Mouse (Mus musculus) CH12.LX (cell line): ENCODE measurements around the gene Pax1.

Experiments
- BHLHE40 ChIP-seq: IDR thresholded peaks from 2 replicates; pipeline ENCODE4 v1.6.1; 2011; ENCODE audit warnings: mild to moderate bottlenecking, low read depth, low read length, improper control_type of control experiment
- CTCF ChIP-seq, 2 experiments: IDR thresholded peaks in 1 of 2; conservative IDR thresholded peaks in 1 of 2; 2 replicates each; pipeline ENCODE4 v1.5.1; 2011 to 2012; ENCODE audit warnings: low read depth in 2 of 2, low read length in 2 of 2, improper control_type of control experiment in 1 of 2, inconsistent platforms in 1 of 2, mild to moderate bottlenecking in 1 of 2, moderate library complexity in 1 of 2
- EP300 ChIP-seq: IDR thresholded peaks from 2 replicates; pipeline ENCODE4 v1.6.1; 2011; ENCODE audit warnings: low read length, improper control_type of control experiment
- GABPA ChIP-seq: IDR thresholded peaks from 2 replicates; pipeline ENCODE4 v1.6.1; 2012; ENCODE audit warnings: low read depth, low read length, improper control_type of control experiment, inconsistent platforms; ENCODE audit not compliant: insufficient replicate concordance
- IRF4 ChIP-seq: IDR thresholded peaks from 2 replicates; pipeline ENCODE4 v1.6.1; 2014; ENCODE audit warnings: low read depth, mild to moderate bottlenecking, inconsistent platforms, low read length, improper control_type of control experiment
- MXI1 ChIP-seq: IDR thresholded peaks from 2 replicates; pipeline ENCODE4 v1.6.1; 2011; ENCODE audit warnings: mild to moderate bottlenecking, low read depth, low read length, improper control_type of control experiment
- NELFE ChIP-seq: IDR thresholded peaks from 2 replicates; pipeline ENCODE4 v1.6.1; 2011; ENCODE audit warnings: low read depth, low read length, improper control_type of control experiment
- POLR2A ChIP-seq: IDR thresholded peaks from 2 replicates; pipeline ENCODE4 v1.6.1; 2011; ENCODE audit warnings: low read depth, mild to moderate bottlenecking, improper control_type of control experiment, low read length
- POLR2AphosphoS2 ChIP-seq: IDR thresholded peaks from 2 replicates; pipeline ENCODE4 v1.6.1; 2011; ENCODE audit warnings: low read depth, low read length, improper control_type of control experiment
- UBTF ChIP-seq: IDR thresholded peaks from 2 replicates; pipeline ENCODE4 v1.6.1; 2012; ENCODE audit warnings: low read depth, mild to moderate bottlenecking, inconsistent platforms, low read length, improper control_type of control experiment, moderate library complexity
- USF2 ChIP-seq: conservative IDR thresholded peaks from 2 replicates; pipeline ENCODE4 v1.6.1; 2011; ENCODE audit warnings: low read depth, low read length, improper control_type of control experiment
- ZC3H11A ChIP-seq: IDR thresholded peaks from 2 replicates; pipeline ENCODE4 v1.6.1; 2012; ENCODE audit warnings: low read depth, mild to moderate bottlenecking, inconsistent platforms, low read length, improper control_type of control experiment
- ZMIZ1 ChIP-seq: IDR thresholded peaks from 2 replicates; pipeline ENCODE4 v1.6.1; 2012; ENCODE audit warnings: low read depth, mild to moderate bottlenecking, inconsistent platforms, low read length, improper control_type of control experiment
- ZNF384 ChIP-seq: IDR thresholded peaks from 2 replicates; pipeline ENCODE4 v1.6.1; 2012; ENCODE audit warnings: low read depth, low read length, improper control_type of control experiment, inconsistent platforms

DNA sequence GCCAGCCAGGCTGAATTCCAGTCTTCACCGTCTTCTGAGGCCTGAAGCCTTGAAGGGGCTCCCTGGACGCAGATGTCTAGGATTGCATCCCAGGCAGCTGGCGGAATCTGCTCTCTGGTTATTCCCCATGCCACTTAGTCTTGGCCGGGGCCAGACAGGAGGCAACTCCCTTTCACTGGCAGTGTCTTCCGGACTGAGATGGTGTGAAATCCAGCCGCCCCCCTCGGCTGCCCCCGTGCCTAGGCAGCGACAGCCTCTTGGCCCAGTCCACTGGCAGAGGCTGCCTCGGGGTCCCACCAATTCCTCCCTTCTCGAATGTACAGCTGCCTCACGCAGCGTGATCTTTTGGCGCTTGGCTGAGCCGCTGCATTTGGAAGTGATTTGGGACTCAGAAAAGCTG, 23.0 kb upstream of the Pax1 start:
- no peak for TF ChIP-seq ZMIZ1
- TF ChIP-seq CTCF (conservative IDR thresholded peaks at IDR 0.05 in 1 of 2, IDR thresholded peaks at IDR 0.05 in 1 of 2; ENCODE audit: low read depth in 2 of 2, low read length in 2 of 2): no peak
- no peak for TF ChIP-seq EP300
- TF ChIP-seq ZC3H11A: no peak
- TF ChIP-seq GABPA: no peak
- no peak for TF ChIP-seq POLR2AphosphoS2
- no peak for TF ChIP-seq ZNF384
- TF ChIP-seq UBTF: no peak
- no peak for TF ChIP-seq NELFE
- no peak for TF ChIP-seq POLR2A
- no peak for TF ChIP-seq BHLHE40
- TF ChIP-seq MXI1: no peak
- no peak for TF ChIP-seq IRF4
- TF ChIP-seq USF2: no peak
